In the genomic region with DNA sequence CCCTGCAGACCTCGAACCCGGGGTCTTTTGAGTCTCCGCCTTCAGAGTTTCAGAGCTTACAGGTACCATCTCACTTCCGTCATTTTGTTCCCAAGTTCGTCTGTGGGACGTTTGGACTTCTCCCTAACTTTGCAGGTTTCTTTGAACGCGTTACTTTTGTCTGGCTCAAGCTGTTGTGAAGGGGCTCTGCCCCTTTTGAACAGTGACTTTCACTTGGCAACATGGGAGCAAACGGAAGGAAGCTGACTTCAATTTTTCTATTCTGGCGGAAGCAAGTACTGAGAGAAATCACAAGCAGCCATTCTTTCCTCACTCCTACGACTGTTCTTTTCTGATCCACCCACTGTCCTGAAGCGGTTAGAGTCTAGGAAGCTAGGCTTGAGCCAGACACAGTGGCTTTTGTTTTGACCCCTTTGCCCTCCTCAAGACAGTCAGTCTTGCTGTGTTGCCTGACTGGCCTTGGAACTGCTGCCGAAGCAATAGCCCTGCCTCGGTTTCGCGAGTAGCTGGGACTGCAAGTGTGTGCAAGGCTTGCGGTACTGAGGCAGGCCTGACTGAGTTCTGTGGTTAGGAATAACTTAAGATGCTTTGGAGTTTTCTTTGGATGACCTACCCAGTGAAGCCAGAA, we compare ENCODE assay signal across 8 mouse cellular contexts. TPM values are rescaled to one million over a fixed set of nuclear protein-coding genes. Genes with fewer than 3 reads are reported as not detected.
DNase-seq lines count a peak whose midpoint lies in the region; ATAC-seq and TF ChIP-seq lines count a peak whose summit lies in the region.

No protein-coding gene starts in this region.

- DNase-seq in lung, adult 2 months, result no peak
- DNase-seq in lung, postnatal 14 days, result no peak
- no peak for DNase-seq in urinary bladder, adult 18-20 months (ENCODE audit: low spot score in 2 of 2)
- no peak for DNase-seq in layer of hippocampus, postnatal 14 days (ENCODE audit: low spot score in 2 of 2)

- H3K4me1 ChIP-seq in lung, adult 2 months (ENCODE audit: control insufficient read depth, insufficient read depth, low read length), result peaks cover 18% of the 10 kb centered on the region
- peaks cover 19% of the 10 kb centered on the region for H3K4me1 ChIP-seq in embryonic facial prominence, embryonic 12.5 days
- peaks cover 32% of the 10 kb centered on the region for H3K4me1 ChIP-seq in hindbrain, embryonic 13.5 days (replicated peaks)
- peaks cover 62% of the 10 kb centered on the region for H3K4me1 ChIP-seq in liver, embryonic 15.5 days (replicated peaks)
- peaks cover 20% of the 10 kb centered on the region for H3K4me1 ChIP-seq in stomach, embryonic 15.5 days

- H3K36me3 ChIP-seq in embryonic facial prominence, embryonic 12.5 days, result peaks cover 33% of the 10 kb centered on the region
- peaks cover 27% of the 10 kb centered on the region for H3K36me3 ChIP-seq in hindbrain, embryonic 13.5 days
- H3K36me3 ChIP-seq in liver, embryonic 15.5 days (replicated peaks), result peaks cover 40% of the 10 kb centered on the region
- H3K36me3 ChIP-seq in stomach, embryonic 15.5 days, result peaks cover 15% of the 10 kb centered on the region; the same call in 1 of the 2 replicates

- WGBS in lung, adult 2 months, result 6% methylated on average over 17 of the region's 17 CpGs
- WGBS in embryonic facial prominence, embryonic 12.5 days, result 20% methylated on average over 17 of the region's 17 CpGs
- 32% methylated on average over 17 of the region's 17 CpGs for WGBS in hindbrain, embryonic 13.5 days
- WGBS in liver, embryonic 15.5 days (ENCODE audit: insufficient replicate concordance), result 17% methylated on average over 17 of the region's 17 CpGs
- 19% methylated on average over 17 of the region's 17 CpGs for WGBS in stomach, embryonic 15.5 days

- no peak for TF ChIP-seq POLR2A in lung, adult 2 months (IDR thresholded peaks at IDR 0.05; ENCODE audit: borderline replicate concordance, extremely low read depth, low read depth, low read length)

- H3K4me2 ChIP-seq in embryonic facial prominence, embryonic 12.5 days (replicated peaks), result peak overlapping the region; percentile 92
- peak overlapping the region; percentile 88 for H3K4me2 ChIP-seq in hindbrain, embryonic 13.5 days
- H3K4me2 ChIP-seq in liver, embryonic 15.5 days, result peak overlapping the region; percentile 90
- H3K4me2 ChIP-seq in stomach, embryonic 15.5 days, result peak overlapping the region; percentile 74

- H3K27ac ChIP-seq in embryonic facial prominence, embryonic 12.5 days, result peak overlapping the region; percentile 26
- no peak overlapping the region for H3K27ac ChIP-seq in hindbrain, embryonic 13.5 days
- H3K27ac ChIP-seq in liver, embryonic 15.5 days (replicated peaks), result peak overlapping the region; percentile 91
- H3K27ac ChIP-seq in stomach, embryonic 15.5 days, result peak overlapping the region; percentile 96; the same call in 1 of the 2 replicates

- TF ChIP-seq CTCF in lung, adult 2 months (IDR thresholded peaks at IDR 0.05; ENCODE audit: insufficient read depth, low read length), result no peak

- no peaks in the 10 kb centered on the region for H3K27me3 ChIP-seq in embryonic facial prominence, embryonic 12.5 days
- no peaks in the 10 kb centered on the region for H3K27me3 ChIP-seq in hindbrain, embryonic 13.5 days
- H3K27me3 ChIP-seq in liver, embryonic 15.5 days, result no peaks in the 10 kb centered on the region
- H3K27me3 ChIP-seq in stomach, embryonic 15.5 days (replicated peaks), result no peaks in the 10 kb centered on the region

- no peaks in the 10 kb centered on the region for H3K9me3 ChIP-seq in embryonic facial prominence, embryonic 12.5 days
- H3K9me3 ChIP-seq in hindbrain, embryonic 13.5 days, result no peaks in the 10 kb centered on the region
- no peaks in the 10 kb centered on the region for H3K9me3 ChIP-seq in liver, embryonic 15.5 days (replicated peaks)
- H3K9me3 ChIP-seq in stomach, embryonic 15.5 days, result no peaks in the 10 kb centered on the region

- no peak for ATAC-seq in embryonic facial prominence, embryonic 12.5 days (ENCODE audit: insufficient number of reproducible peaks, insufficient read depth, low FRiP score, low TSS enrichment)
- ATAC-seq in hindbrain, embryonic 13.5 days (ENCODE audit: low FRiP score), result no peak
- ATAC-seq in liver, embryonic 15.5 days (ENCODE audit: insufficient read depth), result no peak
- no peak for ATAC-seq in stomach, embryonic 15.5 days (ENCODE audit: insufficient read depth, low FRiP score, low read depth)

- H3K9ac ChIP-seq in embryonic facial prominence, embryonic 12.5 days, result peak overlapping the region; percentile 96
- H3K9ac ChIP-seq in hindbrain, embryonic 13.5 days, result peak overlapping the region; percentile 93
- peak overlapping the region; percentile 97 for H3K9ac ChIP-seq in liver, embryonic 15.5 days
- H3K9ac ChIP-seq in stomach, embryonic 15.5 days, result peak overlapping the region; percentile 99; the same call in 1 of the 2 replicates

- H3K4me3 ChIP-seq in lung, adult 2 months (replicated peaks; ENCODE audit: extremely low read depth, low read depth, low read length), result peak overlapping the region; percentile 48
- peak overlapping the region; percentile 95 for H3K4me3 ChIP-seq in embryonic facial prominence, embryonic 12.5 days
- peak overlapping the region; percentile 97 for H3K4me3 ChIP-seq in hindbrain, embryonic 13.5 days
- H3K4me3 ChIP-seq in liver, embryonic 15.5 days (replicated peaks), result peak overlapping the region; percentile 96
- H3K4me3 ChIP-seq in stomach, embryonic 15.5 days (replicated peaks), result peak overlapping the region; percentile 96

RNA-seq across cellular contexts. Expression of a gene that starts 0.8 kb away (rescaled TPM):
- polyA plus RNA-seq in lung, adult 2 months (2012; rRNA removed), result 81.4 and 91.7 TPM in 2 replicates
- polyA plus RNA-seq in embryonic facial prominence, embryonic 12.5 days (2016; fragmentation: Nextera tagmentation; extraction: Ambion mirVana), result 102 TPM in 2 replicates
- 58.5 and 65.8 TPM in 2 replicates for polyA plus RNA-seq in hindbrain, embryonic 13.5 days (2015; fragmentation: Nextera tagmentation; extraction: Ambion mirVana)
- 48.4 and 51.7 TPM in 2 replicates for polyA plus RNA-seq in liver, embryonic 15.5 days (2015; fragmentation: Nextera tagmentation; extraction: Ambion mirVana)
- polyA plus RNA-seq in stomach, embryonic 15.5 days (2015; fragmentation: Nextera tagmentation; extraction: Ambion mirVana), result 123 and 124 TPM in 2 replicates
- 10 to 100 TPM; 49.0 to 51.1 TPM for total RNA-seq in layer of hippocampus, postnatal 14 days (2021)

RNA-seq across cellular contexts. Expression of a gene that starts 5.6 kb away (rescaled TPM):
- polyA plus RNA-seq in lung, adult 2 months (2012; rRNA removed), result 0.70 and 1.0 TPM in 2 replicates
- 0.55 and 0.97 TPM in 2 replicates for polyA plus RNA-seq in embryonic facial prominence, embryonic 12.5 days (2016; fragmentation: Nextera tagmentation; extraction: Ambion mirVana)
- polyA plus RNA-seq in hindbrain, embryonic 13.5 days (2015; fragmentation: Nextera tagmentation; extraction: Ambion mirVana), result 0.41 and 0.43 TPM in 2 replicates
- 0.09 TPM in 1 of 2 replicates, not detected in the other for polyA plus RNA-seq in liver, embryonic 15.5 days (2015; fragmentation: Nextera tagmentation; extraction: Ambion mirVana)
- polyA plus RNA-seq in stomach, embryonic 15.5 days (2015; fragmentation: Nextera tagmentation; extraction: Ambion mirVana), result 0.40 and 0.59 TPM in 2 replicates
- under 1 TPM; 0.81 to 0.90 TPM for total RNA-seq in layer of hippocampus, postnatal 14 days (2021)

RNA-seq across cellular contexts. Expression of a gene that starts 6.7 kb away (rescaled TPM):
- 6.0 and 9.5 TPM in 2 replicates for polyA plus RNA-seq in lung, adult 2 months (2012; rRNA removed)
- 0.87 and 3.0 TPM in 2 replicates for polyA plus RNA-seq in embryonic facial prominence, embryonic 12.5 days (2016; fragmentation: Nextera tagmentation; extraction: Ambion mirVana)
- polyA plus RNA-seq in hindbrain, embryonic 13.5 days (2015; fragmentation: Nextera tagmentation; extraction: Ambion mirVana), result 2.2 and 2.8 TPM in 2 replicates
- polyA plus RNA-seq in liver, embryonic 15.5 days (2015; fragmentation: Nextera tagmentation; extraction: Ambion mirVana), result 0.54 and 0.67 TPM in 2 replicates
- polyA plus RNA-seq in stomach, embryonic 15.5 days (2015; fragmentation: Nextera tagmentation; extraction: Ambion mirVana), result 1.3 and 1.7 TPM in 2 replicates
- total RNA-seq in layer of hippocampus, postnatal 14 days (2021), result 1 to 10 TPM in 1 of 2 experiments, under 1 TPM in 1; 0.18 to 4.2 TPM

RNA-seq across cellular contexts. Expression of a gene that starts 8.6 kb away (rescaled TPM):
- 52.7 and 83.9 TPM in 2 replicates for polyA plus RNA-seq in lung, adult 2 months (2012; rRNA removed)
- polyA plus RNA-seq in embryonic facial prominence, embryonic 12.5 days (2016; fragmentation: Nextera tagmentation; extraction: Ambion mirVana), result 99.8 and 117 TPM in 2 replicates
- 86.1 and 96.7 TPM in 2 replicates for polyA plus RNA-seq in hindbrain, embryonic 13.5 days (2015; fragmentation: Nextera tagmentation; extraction: Ambion mirVana)
- polyA plus RNA-seq in liver, embryonic 15.5 days (2015; fragmentation: Nextera tagmentation; extraction: Ambion mirVana), result 26.6 and 36.7 TPM in 2 replicates
- polyA plus RNA-seq in stomach, embryonic 15.5 days (2015; fragmentation: Nextera tagmentation; extraction: Ambion mirVana), result 81.1 and 82.4 TPM in 2 replicates
- total RNA-seq in layer of hippocampus, postnatal 14 days (2021), result 100 to 1,000 TPM; 120 to 145 TPM

RNA-seq across cellular contexts. Expression of a gene that starts 15.9 kb away (rescaled TPM):
- polyA plus RNA-seq in lung, adult 2 months (2012; rRNA removed), result 15.1 and 20.4 TPM in 2 replicates
- 64.9 and 66.4 TPM in 2 replicates for polyA plus RNA-seq in embryonic facial prominence, embryonic 12.5 days (2016; fragmentation: Nextera tagmentation; extraction: Ambion mirVana)
- 74.7 and 77.5 TPM in 2 replicates for polyA plus RNA-seq in hindbrain, embryonic 13.5 days (2015; fragmentation: Nextera tagmentation; extraction: Ambion mirVana)
- polyA plus RNA-seq in liver, embryonic 15.5 days (2015; fragmentation: Nextera tagmentation; extraction: Ambion mirVana), result 18.4 and 18.5 TPM in 2 replicates
- 51.3 and 54.3 TPM in 2 replicates for polyA plus RNA-seq in stomach, embryonic 15.5 days (2015; fragmentation: Nextera tagmentation; extraction: Ambion mirVana)
- 10 to 100 TPM; 46.9 to 47.8 TPM for total RNA-seq in layer of hippocampus, postnatal 14 days (2021)
